Mouse (Mus musculus): ENCODE results near the gene Agps. TPM values are rescaled to one million over a fixed set of nuclear protein-coding genes. Genes with fewer than 3 reads are reported as not detected.

Gene Agps
- polyA plus RNA-seq, 1 experiment from 2014 or later = 39.1 TPM

- H3K36me3 ChIP-seq (ENCODE audit: control insufficient read depth, insufficient read depth, low read length) = no peaks in the 10 kb centered on the region; the same call in 1 of the 2 replicates
- no peak overlapping the region for H3K27ac ChIP-seq (replicated peaks; ENCODE audit: low read depth, low read length)
- DNase-seq (ENCODE audit: low spot score) (peak; percentile 81), ATAC-seq (ENCODE audit: insufficient number of reproducible peaks, low FRiP score, low TSS enrichment, low read depth) (no peak)
- H3K4me2 ChIP-seq (ENCODE audit: low read depth, severe bottlenecking) = no peak overlapping the region
- H3K9ac ChIP-seq (ENCODE audit: low read length) = no peak overlapping the region
- H3K27me3 ChIP-seq (ENCODE audit: control insufficient read depth, insufficient read depth, low read length) = no peaks in the 10 kb centered on the region
- WGBS = 45% methylated on average over 1 of the region's 1 CpGs
- no peaks in the 10 kb centered on the region; the same call in 1 of the 2 replicates for H3K4me1 ChIP-seq (ENCODE audit: control insufficient read depth, insufficient read depth, low read length)
- no peaks in the 10 kb centered on the region for H3K9me3 ChIP-seq (ENCODE audit: control insufficient read depth, low read length)
- no peak overlapping the region for H3K4me3 ChIP-seq (ENCODE audit: low read depth, low read length)
Measured at GRCm38 (mm10) chr2:75883543-75883942, 51.6 kb downstream of the Agps start.

- Histone ChIP-seq H3K4me3 (ENCODE audit: low read depth, low read length) (no peak overlapping the region), H3K9ac (ENCODE audit: low read length) (no peak overlapping the region), H3K27me3 (ENCODE audit: control insufficient read depth, insufficient read depth, low read length) (no peaks in the 10 kb centered on the region), H3K36me3 (ENCODE audit: control insufficient read depth, insufficient read depth, low read length) (no peaks in the 10 kb centered on the region; the same call in 1 of the 2 replicates), H3K4me2 (ENCODE audit: low read depth, severe bottlenecking) (no peak overlapping the region), H3K9me3 (ENCODE audit: control insufficient read depth, low read length) (no peaks in the 10 kb centered on the region), H3K4me1 (ENCODE audit: control insufficient read depth, insufficient read depth, low read length) (peaks cover 5% of the 10 kb centered on the region; the same call in 1 of the 2 replicates), H3K27ac (replicated peaks; ENCODE audit: low read depth, low read length) (0 out of 2 replicates have a peak overlapping the region, but pooled peaks have one; percentile 45)
- 52% methylated on average over 4 of the region's 4 CpGs for WGBS
- ATAC-seq (ENCODE audit: insufficient number of reproducible peaks, low FRiP score, low TSS enrichment, low read depth) = no peak
- DNase-seq (ENCODE audit: low spot score) = peak; percentile 35
Measured at GRCm38 (mm10) chr2:75891981-75892380, 60.0 kb downstream of the Agps start.

- no peak overlapping the region for H3K27ac ChIP-seq (replicated peaks; ENCODE audit: low read depth, low read length)
- no peak overlapping the region for H3K9ac ChIP-seq (ENCODE audit: low read length)
- H3K9me3 ChIP-seq (ENCODE audit: control insufficient read depth, low read length) = peaks cover 4% of the 10 kb centered on the region; the same call in 1 of the 2 replicates
- WGBS = 78% methylated on average over 5 of the region's 5 CpGs
- no peak overlapping the region for H3K4me3 ChIP-seq (ENCODE audit: low read depth, low read length)
- DNase-seq (ENCODE audit: low spot score) (no peak), ATAC-seq (ENCODE audit: insufficient number of reproducible peaks, low FRiP score, low TSS enrichment, low read depth) (no peak)
- H3K27me3 ChIP-seq (ENCODE audit: control insufficient read depth, insufficient read depth, low read length) = no peaks in the 10 kb centered on the region
- peaks cover 3% of the 10 kb centered on the region for H3K36me3 ChIP-seq (ENCODE audit: control insufficient read depth, insufficient read depth, low read length)
- H3K4me1 ChIP-seq (ENCODE audit: control insufficient read depth, insufficient read depth, low read length) = 0 out of 2 replicates have a peak, but pooled peaks cover 5% of the 10 kb centered on the region
- H3K4me2 ChIP-seq (ENCODE audit: low read depth, severe bottlenecking) = no peak overlapping the region
Measured at GRCm38 (mm10) chr2:75895711-75896110, 63.7 kb downstream of the Agps start.

GRCm38 (mm10) chr2:75900281-75900680, 68.3 kb downstream of the Agps start:
- Histone ChIP-seq H3K4me3 (ENCODE audit: low read depth, low read length) (no peak overlapping the region), H3K27me3 (ENCODE audit: control insufficient read depth, insufficient read depth, low read length) (no peaks in the 10 kb centered on the region), H3K27ac (replicated peaks; ENCODE audit: low read depth, low read length) (no peak overlapping the region), H3K9me3 (ENCODE audit: control insufficient read depth, low read length) (peaks cover 4% of the 10 kb centered on the region; the same call in 1 of the 2 replicates), H3K9ac (ENCODE audit: low read length) (no peak overlapping the region), H3K36me3 (ENCODE audit: control insufficient read depth, insufficient read depth, low read length) (peaks cover 3% of the 10 kb centered on the region), H3K4me1 (ENCODE audit: control insufficient read depth, insufficient read depth, low read length) (no peaks in the 10 kb centered on the region), H3K4me2 (ENCODE audit: low read depth, severe bottlenecking) (no peak overlapping the region)
- ATAC-seq (ENCODE audit: insufficient number of reproducible peaks, low FRiP score, low TSS enrichment, low read depth) (no peak), DNase-seq (ENCODE audit: low spot score) (no peak)
- WGBS = 80% methylated on average over 1 of the region's 1 CpGs

GRCm38 (mm10) chr2:75901869-75902268, 69.9 kb downstream of the Agps start:
- Histone ChIP-seq H3K9ac (ENCODE audit: low read length) (no peak overlapping the region), H3K36me3 (ENCODE audit: control insufficient read depth, insufficient read depth, low read length) (peaks cover 3% of the 10 kb centered on the region), H3K4me1 (ENCODE audit: control insufficient read depth, insufficient read depth, low read length) (no peaks in the 10 kb centered on the region), H3K9me3 (ENCODE audit: control insufficient read depth, low read length) (peaks cover 4% of the 10 kb centered on the region; the same call in 1 of the 2 replicates), H3K4me3 (ENCODE audit: low read depth, low read length) (no peak overlapping the region), H3K27ac (replicated peaks; ENCODE audit: low read depth, low read length) (no peak overlapping the region), H3K27me3 (ENCODE audit: control insufficient read depth, insufficient read depth, low read length) (no peaks in the 10 kb centered on the region), H3K4me2 (ENCODE audit: low read depth, severe bottlenecking) (no peak overlapping the region)
- no peak for ATAC-seq (ENCODE audit: insufficient number of reproducible peaks, low FRiP score, low TSS enrichment, low read depth)
- 89% methylated on average over 9 of the region's 9 CpGs for WGBS
- DNase-seq (ENCODE audit: low spot score) = no peak

- Histone ChIP-seq H3K27ac (replicated peaks; ENCODE audit: low read depth, low read length) (no peak overlapping the region), H3K4me3 (ENCODE audit: low read depth, low read length) (no peak overlapping the region), H3K4me1 (ENCODE audit: control insufficient read depth, insufficient read depth, low read length) (no peaks in the 10 kb centered on the region), H3K4me2 (ENCODE audit: low read depth, severe bottlenecking) (no peak overlapping the region), H3K9ac (ENCODE audit: low read length) (no peak overlapping the region), H3K27me3 (ENCODE audit: control insufficient read depth, insufficient read depth, low read length) (no peaks in the 10 kb centered on the region), H3K36me3 (ENCODE audit: control insufficient read depth, insufficient read depth, low read length) (peaks cover 5% of the 10 kb centered on the region; the same call in 1 of the 2 replicates), H3K9me3 (ENCODE audit: control insufficient read depth, low read length) (no peaks in the 10 kb centered on the region)
- DNase-seq (ENCODE audit: low spot score) = no peak
- WGBS = 85% methylated on average over 1 of the region's 1 CpGs
- ATAC-seq (ENCODE audit: insufficient number of reproducible peaks, low FRiP score, low TSS enrichment, low read depth) = no peak
Measured at GRCm38 (mm10) chr2:75907142-75907541, 75.2 kb downstream of the Agps start.

GRCm38 (mm10) chr2:75915040-75915439, 83.1 kb downstream of the Agps start:
- Histone ChIP-seq H3K27ac (replicated peaks; ENCODE audit: low read depth, low read length) (no peak overlapping the region), H3K4me2 (ENCODE audit: low read depth, severe bottlenecking) (no peak overlapping the region), H3K4me1 (ENCODE audit: control insufficient read depth, insufficient read depth, low read length) (no peaks in the 10 kb centered on the region), H3K27me3 (ENCODE audit: control insufficient read depth, insufficient read depth, low read length) (no peaks in the 10 kb centered on the region), H3K36me3 (ENCODE audit: control insufficient read depth, insufficient read depth, low read length) (no peaks in the 10 kb centered on the region; the same call in 1 of the 2 replicates), H3K9me3 (ENCODE audit: control insufficient read depth, low read length) (no peaks in the 10 kb centered on the region), H3K9ac (ENCODE audit: low read length) (no peak overlapping the region), H3K4me3 (ENCODE audit: low read depth, low read length) (no peak overlapping the region)
- no peak for ATAC-seq (ENCODE audit: insufficient number of reproducible peaks, low FRiP score, low TSS enrichment, low read depth)
- WGBS = 91% methylated on average over 3 of the region's 3 CpGs
- DNase-seq (ENCODE audit: low spot score) = no peak

GRCm38 (mm10) chr2:75923807-75924340, 91.9 kb downstream of the Agps start:
- ATAC-seq (ENCODE audit: insufficient number of reproducible peaks, low FRiP score, low TSS enrichment, low read depth) = no peak
- peaks cover 5% of the 10 kb centered on the region; the same call in 1 of the 2 replicates for H3K4me1 ChIP-seq (ENCODE audit: control insufficient read depth, insufficient read depth, low read length)
- WGBS = 65% methylated on average over 4 of the region's 4 CpGs
- no peak overlapping the region for H3K27ac ChIP-seq (replicated peaks; ENCODE audit: low read depth, low read length)
- no peak overlapping the region for H3K4me2 ChIP-seq (ENCODE audit: low read depth, severe bottlenecking)
- H3K36me3 ChIP-seq (ENCODE audit: control insufficient read depth, insufficient read depth, low read length) = peaks cover 2% of the 10 kb centered on the region; the same call in 1 of the 2 replicates
- H3K9ac ChIP-seq (ENCODE audit: low read length) = no peak overlapping the region
- no peak for DNase-seq (ENCODE audit: low spot score)
- no peaks in the 10 kb centered on the region for H3K27me3 ChIP-seq (ENCODE audit: control insufficient read depth, insufficient read depth, low read length)
- no peak overlapping the region for H3K4me3 ChIP-seq (ENCODE audit: low read depth, low read length)
- no peaks in the 10 kb centered on the region for H3K9me3 ChIP-seq (ENCODE audit: control insufficient read depth, low read length)
